Mouse (Mus musculus): ENCODE measurements around the gene Scn4a. TPM values are rescaled to one million over a fixed set of nuclear protein-coding genes. Genes with fewer than 3 reads are reported as not detected.

Gene Scn4a
- polyA plus RNA-seq, 1 experiment from 2014 or later: 0.03 TPM

Other genes with a start within 250 kb of the Scn4a start
- gene Gm10840, start 192.4 kb downstream of the Scn4a start, polyA plus RNA-seq (2015; fragmentation: Nextera tagmentation; extraction: Ambion mirVana): not detected in 2 replicates
- 94.0 and 108 TPM in 2 replicates for gene Limd2, start 192.4 kb downstream of the Scn4a start, polyA plus RNA-seq (2015; fragmentation: Nextera tagmentation; extraction: Ambion mirVana)
- 14.0 and 14.9 TPM in 2 replicates for gene Strada, start 151.1 kb downstream of the Scn4a start, polyA plus RNA-seq (2015; fragmentation: Nextera tagmentation; extraction: Ambion mirVana)
- gene Ccdc47, start 136.9 kb downstream of the Scn4a start, polyA plus RNA-seq (2015; fragmentation: Nextera tagmentation; extraction: Ambion mirVana): 88.6 and 91.5 TPM in 2 replicates
- gene Ddx42, start 136.4 kb downstream of the Scn4a start, polyA plus RNA-seq (2015; fragmentation: Nextera tagmentation; extraction: Ambion mirVana): 58.1 and 62.9 TPM in 2 replicates
- gene Ftsj3, start 97.2 kb downstream of the Scn4a start, polyA plus RNA-seq (2015; fragmentation: Nextera tagmentation; extraction: Ambion mirVana): 52.5 and 56.3 TPM in 2 replicates
- gene Psmc5, start 97.1 kb downstream of the Scn4a start, polyA plus RNA-seq (2015; fragmentation: Nextera tagmentation; extraction: Ambion mirVana): 247 and 259 TPM in 2 replicates
- gene Smarcd2, start 80.3 kb downstream of the Scn4a start, polyA plus RNA-seq (2015; fragmentation: Nextera tagmentation; extraction: Ambion mirVana): 60.6 and 61.5 TPM in 2 replicates
- gene Tcam1, start 76.6 kb downstream of the Scn4a start, polyA plus RNA-seq (2015; fragmentation: Nextera tagmentation; extraction: Ambion mirVana): 0.31 and 0.33 TPM in 2 replicates
- not detected in 2 replicates for gene Gh, start 51.4 kb downstream of the Scn4a start, polyA plus RNA-seq (2015; fragmentation: Nextera tagmentation; extraction: Ambion mirVana)
- gene Cd79b, start 38.5 kb downstream of the Scn4a start, polyA plus RNA-seq (2015; fragmentation: Nextera tagmentation; extraction: Ambion mirVana): 2.9 and 3.0 TPM in 2 replicates
- gene Prr29, start 12.2 kb upstream of the Scn4a start, polyA plus RNA-seq (2015; fragmentation: Nextera tagmentation; extraction: Ambion mirVana): 0.34 and 0.69 TPM in 2 replicates
- 38.1 and 39.3 TPM in 2 replicates for gene Icam2, start 34.8 kb upstream of the Scn4a start, polyA plus RNA-seq (2015; fragmentation: Nextera tagmentation; extraction: Ambion mirVana)
- gene Ern1, start 134.6 kb upstream of the Scn4a start, polyA plus RNA-seq (2015; fragmentation: Nextera tagmentation; extraction: Ambion mirVana): 4.8 and 5.8 TPM in 2 replicates

All from intestine, embryonic 15.5 days (tissue).